Mouse (Mus musculus) embryonic facial prominence, embryonic 15.5 days (tissue): ENCODE results near the gene Fbxl21. TPM values are rescaled to one million over a fixed set of nuclear protein-coding genes. Genes with fewer than 3 reads are reported as not detected.
A peak's percentile ranks its signal among the peaks of the same experiment; 100 is the strongest.

Source experiments
- ATAC-seq: fragments of 200-750 bp; cut with Nextera tagmentation; 2 replicates; pipeline ENCODE4 v1.8.0; 2017; ENCODE audit warnings: low read depth, moderate TSS enrichment; ENCODE audit not compliant: insufficient number of reproducible peaks, low FRiP score, low TSS enrichment
- H3K27ac ChIP-seq: fragments of 300-500 bp; sonication (generic); replicated peaks from 2 replicates; pipeline ENCODE4 v1.5.1; 2015; ENCODE audit warnings: mild to moderate bottlenecking, inconsistent platforms
- H3K27me3 ChIP-seq: fragments of 300-500 bp; sonication (generic); 2 replicates; pipeline ENCODE4 v1.6.1; 2015; ENCODE audit warnings: inconsistent platforms
- H3K36me3 ChIP-seq: fragments of 300-500 bp; sonication (generic); 2 replicates; pipeline ENCODE4 v1.6.1; 2015; ENCODE audit warnings: mild to moderate bottlenecking, inconsistent platforms
- H3K4me1 ChIP-seq: fragments of 300-500 bp; sonication (generic); 2 replicates; pipeline ENCODE4 v1.6.1; 2015; ENCODE audit warnings: inconsistent platforms
- H3K4me2 ChIP-seq: fragments of 300-500 bp; sonication (generic); replicated peaks from 2 replicates; pipeline ENCODE4 v1.6.1; 2015; ENCODE audit warnings: mild to moderate bottlenecking, inconsistent platforms
- H3K4me3 ChIP-seq: fragments of 300-500 bp; sonication (generic); replicated peaks from 2 replicates; pipeline ENCODE4 v1.5.1; 2015; ENCODE audit warnings: mild to moderate bottlenecking, inconsistent platforms
- H3K9ac ChIP-seq: fragments of 300-500 bp; sonication (generic); 2 replicates; pipeline ENCODE4 v1.6.1; 2015; ENCODE audit warnings: inconsistent platforms
- H3K9me3 ChIP-seq: fragments of 300-500 bp; sonication (generic); replicated peaks from 2 replicates; pipeline ENCODE4 v1.6.1; 2016; ENCODE audit warnings: inconsistent platforms
- WGBS: fragments of 180-500 bp; shearing (Covaris S2); methylation state at CpG from one replicate; pipeline ENCODE4 v1.1.7; 2015; 5-methylcytosine and 5-hydroxymethylcytosine counted together
- polyA plus RNA-seq: library from polyadenylated mRNA; unstranded; fragments of >200 nt; fragmentation: Nextera tagmentation; extraction: Ambion mirVana; gene quantifications from 2 replicates; pipeline ENCODE4 v1.2.1, GENCODE M21; 2015

Gene Fbxl21
- polyA plus RNA-seq, 1 experiment from 2014 or later, result 2.4 TPM

DNA sequence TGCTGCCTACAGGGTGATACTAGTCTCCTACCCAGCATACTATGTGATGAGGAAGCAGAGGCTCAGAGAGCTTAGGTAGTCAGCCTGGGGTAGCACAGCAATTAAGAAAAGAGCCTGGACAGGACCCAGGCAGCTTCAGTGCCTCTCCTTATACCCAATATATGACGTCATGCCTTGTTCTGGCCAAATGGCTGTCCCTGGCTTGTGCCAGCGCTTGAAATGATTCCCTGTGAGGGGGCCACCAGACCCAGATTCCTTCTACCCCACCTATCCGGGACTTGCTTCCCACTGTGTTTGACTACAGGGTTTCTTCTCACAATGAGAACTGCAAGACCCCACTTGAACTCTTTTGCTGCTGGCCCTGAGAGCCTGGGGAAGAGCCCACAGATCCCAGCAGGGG is 59.2 kb downstream of the Fbxl21 start:
- H3K36me3 ChIP-seq, result no peaks in the 10 kb centered on the region
- H3K4me3 ChIP-seq, result no peak overlapping the region
- no peak overlapping the region for H3K9ac ChIP-seq
- WGBS, result 13% methylated on average over 3 of the region's 3 CpGs
- peaks cover 30% of the 10 kb centered on the region for H3K4me1 ChIP-seq
- no peak overlapping the region for H3K4me2 ChIP-seq
- peak overlapping the region; percentile 91 for H3K27ac ChIP-seq
- no peaks in the 10 kb centered on the region for H3K9me3 ChIP-seq
- no peak for ATAC-seq
- no peaks in the 10 kb centered on the region for H3K27me3 ChIP-seq

DNA sequence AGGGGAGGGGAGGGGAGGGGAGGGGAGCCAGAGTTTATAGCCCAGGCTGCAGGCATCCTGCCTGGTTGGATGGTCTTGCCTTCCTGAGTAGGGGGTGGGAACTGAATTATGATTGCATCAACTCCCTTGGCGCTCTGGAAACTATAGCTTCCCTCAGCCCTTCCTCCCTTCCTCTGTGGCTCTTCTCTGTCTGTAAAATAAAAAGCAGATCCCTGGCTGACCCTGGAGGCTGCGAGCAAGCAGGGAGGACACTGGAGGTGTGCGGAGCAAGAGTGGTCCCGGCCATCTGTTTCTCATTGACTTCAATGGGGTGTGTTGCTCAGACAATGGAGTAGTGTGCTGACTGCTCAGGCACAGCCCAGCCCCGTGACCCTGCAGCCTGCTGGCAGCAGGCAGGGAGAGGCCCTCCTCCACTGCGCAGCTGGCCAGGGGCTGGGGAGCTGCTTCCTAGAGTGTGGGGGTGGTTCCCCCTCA is 59.7 kb downstream of the Fbxl21 start:
- WGBS, result 3% methylated on average over 6 of the region's 6 CpGs
- Histone ChIP-seq H3K9ac (no peak overlapping the region), H3K27me3 (no peaks in the 10 kb centered on the region), H3K27ac (peak overlapping the region; percentile 91), H3K36me3 (no peaks in the 10 kb centered on the region), H3K9me3 (no peaks in the 10 kb centered on the region), H3K4me3 (no peak overlapping the region; the same call in 1 of the 2 replicates), H3K4me2 (peak overlapping the region; percentile 31), H3K4me1 (peaks cover 28% of the 10 kb centered on the region)
- peak; percentile 97 for ATAC-seq

DNA sequence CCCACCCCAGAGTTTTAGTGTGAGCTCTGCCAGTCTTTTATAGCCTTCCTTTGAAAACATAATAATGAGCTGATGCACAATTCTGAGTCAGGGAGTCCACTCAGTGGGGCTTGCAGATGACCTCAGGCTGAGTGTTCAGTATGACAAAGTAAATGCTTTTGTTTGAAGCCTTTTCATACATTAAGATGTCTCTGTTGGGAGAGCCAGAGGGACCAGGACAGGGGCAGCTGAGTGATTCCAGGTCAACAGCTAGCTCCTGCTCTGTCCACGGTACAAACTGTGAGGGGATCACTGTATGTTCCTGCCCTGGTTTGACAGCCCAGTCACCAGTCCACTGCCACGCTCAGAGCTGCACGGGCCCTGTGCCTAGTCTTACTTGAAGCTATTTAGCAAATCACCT is 60.4 kb downstream of the Fbxl21 start:
- Histone ChIP-seq H3K36me3 (no peaks in the 10 kb centered on the region), H3K9me3 (no peaks in the 10 kb centered on the region), H3K27ac (peak overlapping the region; percentile 48), H3K4me1 (peaks cover 28% of the 10 kb centered on the region), H3K27me3 (no peaks in the 10 kb centered on the region), H3K4me2 (no peak overlapping the region), H3K4me3 (no peak overlapping the region), H3K9ac (no peak overlapping the region)
- ATAC-seq, result no peak
- 31% methylated on average over 3 of the region's 3 CpGs for WGBS

DNA sequence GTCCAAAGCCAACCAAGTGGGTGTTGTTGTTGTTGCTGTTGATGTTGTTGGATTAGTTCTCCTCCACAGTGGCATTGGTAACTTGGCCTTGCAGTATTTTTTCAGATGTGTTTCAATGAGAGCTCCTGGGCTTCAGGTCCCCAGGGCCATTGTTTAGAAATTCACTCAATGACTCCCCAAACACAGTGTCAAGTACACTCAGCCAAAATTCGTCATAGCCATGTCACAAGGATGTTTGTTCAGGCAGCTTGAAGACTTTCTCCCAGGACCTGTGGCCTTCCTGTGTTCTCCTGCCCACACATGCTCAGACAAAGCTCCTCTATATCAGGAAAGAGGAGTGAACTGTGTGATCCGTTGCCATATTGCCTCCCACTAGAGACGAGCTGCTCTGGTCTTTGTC is 63.8 kb downstream of the Fbxl21 start:
- H3K9ac ChIP-seq, result no peak overlapping the region
- 65% methylated on average over 3 of the region's 3 CpGs for WGBS
- H3K4me1 ChIP-seq, result peaks cover 21% of the 10 kb centered on the region

More for the DNA sequence above, 63.8 kb downstream of the Fbxl21 start:
- Histone ChIP-seq H3K4me2 (no peak overlapping the region), H3K9me3 (no peaks in the 10 kb centered on the region), H3K27ac (no peak overlapping the region), H3K27me3 (no peaks in the 10 kb centered on the region), H3K4me3 (no peak overlapping the region), H3K36me3 (no peaks in the 10 kb centered on the region)
- ATAC-seq, result no peak

Other genes starting within 250 kb of the Fbxl21 start
- gene Cxcl14, start 225.9 kb upstream of the Fbxl21 start, polyA plus RNA-seq, result 459 and 487 TPM in 2 replicates
- gene Gm3045, start 95.9 kb upstream of the Fbxl21 start, polyA plus RNA-seq, result 0.09 and 0.20 TPM in 2 replicates
- gene Slc25a48, start 84.1 kb upstream of the Fbxl21 start, polyA plus RNA-seq, result 1.2 and 1.3 TPM in 2 replicates
- not detected in 2 replicates for gene Il9, start 40.2 kb upstream of the Fbxl21 start, polyA plus RNA-seq
- not detected in 2 replicates for gene Lect2, start 26.0 kb downstream of the Fbxl21 start, polyA plus RNA-seq
- 64.4 and 68.3 TPM in 2 replicates for gene Tgfbi, start 87.1 kb downstream of the Fbxl21 start, polyA plus RNA-seq
- 31.7 and 32.1 TPM in 2 replicates for gene Smad5, start 180.5 kb downstream of the Fbxl21 start, polyA plus RNA-seq
- gene Gm45623, start 231.4 kb downstream of the Fbxl21 start, polyA plus RNA-seq, result 0.99 and 1.3 TPM in 2 replicates